Mouse (Mus musculus): ENCODE measurements at regions not wholly inside any gene's neighbourhood (a gene's known extent, or its start where the extent isn't known, plus 50 kb on each side); places are given as distances from the start of the nearest gene placed in this dataset.

GRCm38 (mm10) chr1:128672306-128672705 is 80.2 kb upstream of the Cxcr4 start:
- H3K9me3 ChIP-seq, result no peaks in the 10 kb centered on the region
- ATAC-seq (replicated peaks), result no peak
- H3K4me3 ChIP-seq, result no peak overlapping the region
- 84% methylated on average over 3 of the region's 3 CpGs for WGBS
- no peak overlapping the region for H3K27ac ChIP-seq (replicated peaks)
- no peaks in the 10 kb centered on the region for H3K27me3 ChIP-seq
- no peak overlapping the region for H3K9ac ChIP-seq (replicated peaks)
- H3K4me1 ChIP-seq, result peaks cover 8% of the 10 kb centered on the region
- H3K36me3 ChIP-seq, result no peaks in the 10 kb centered on the region
- H3K4me2 ChIP-seq (replicated peaks), result no peak overlapping the region

- Histone ChIP-seq H3K4me3 (no peak overlapping the region), H3K27ac (replicated peaks) (no peak overlapping the region), H3K27me3 (no peaks in the 10 kb centered on the region), H3K36me3 (no peaks in the 10 kb centered on the region), H3K9ac (replicated peaks) (no peak overlapping the region), H3K9me3 (no peaks in the 10 kb centered on the region), H3K4me2 (replicated peaks) (no peak overlapping the region), H3K4me1 (peaks cover 8% of the 10 kb centered on the region)
- 86% methylated on average over 3 of the region's 3 CpGs for WGBS
- no peak for ATAC-seq (replicated peaks)
These were observed 79.4 kb upstream of the Cxcr4 start for GRCm38 (mm10) chr1:128671495-128671894.

GRCm38 (mm10) chr1:128671016-128671415 is 78.9 kb upstream of the Cxcr4 start:
- Histone ChIP-seq H3K27ac (replicated peaks) (no peak overlapping the region), H3K9me3 (no peaks in the 10 kb centered on the region), H3K4me1 (peaks cover 8% of the 10 kb centered on the region), H3K4me2 (replicated peaks) (no peak overlapping the region), H3K4me3 (no peak overlapping the region), H3K9ac (replicated peaks) (no peak overlapping the region), H3K27me3 (no peaks in the 10 kb centered on the region), H3K36me3 (no peaks in the 10 kb centered on the region)
- WGBS, result 74% methylated on average over 5 of the region's 5 CpGs
- ATAC-seq (replicated peaks), result no peak

GRCm38 (mm10) chr1:128669241-128669666 is 77.2 kb upstream of the Cxcr4 start:
- H3K36me3 ChIP-seq, result no peaks in the 10 kb centered on the region
- peak; percentile 83 for ATAC-seq (replicated peaks)
- H3K27me3 ChIP-seq, result no peaks in the 10 kb centered on the region
- peaks cover 8% of the 10 kb centered on the region for H3K4me1 ChIP-seq
- no peak overlapping the region for H3K9ac ChIP-seq (replicated peaks)
- peak overlapping the region; percentile 51 for H3K27ac ChIP-seq (replicated peaks)
- no peak overlapping the region for H3K4me2 ChIP-seq (replicated peaks)
- H3K4me3 ChIP-seq, result no peak overlapping the region
- 10% methylated on average over 2 of the region's 2 CpGs for WGBS
- no peaks in the 10 kb centered on the region for H3K9me3 ChIP-seq

- H3K9me3 ChIP-seq, result no peaks in the 10 kb centered on the region
These were observed 76.6 kb upstream of the Cxcr4 start for GRCm38 (mm10) chr1:128668718-128669117.

GRCm38 (mm10) chr1:128667121-128667762 is 75.1 kb upstream of the Cxcr4 start:
- H3K36me3 ChIP-seq, result no peaks in the 10 kb centered on the region
- no peak overlapping the region for H3K27ac ChIP-seq (replicated peaks)
- no peaks in the 10 kb centered on the region for H3K27me3 ChIP-seq
- no peak overlapping the region for H3K9ac ChIP-seq (replicated peaks)
- no peak overlapping the region for H3K4me3 ChIP-seq
- peaks cover 8% of the 10 kb centered on the region for H3K4me1 ChIP-seq
- no peak for ATAC-seq (replicated peaks)
- no peak overlapping the region for H3K4me2 ChIP-seq (replicated peaks)
- H3K9me3 ChIP-seq, result no peaks in the 10 kb centered on the region
- 92% methylated on average over 4 of the region's 4 CpGs for WGBS

More at GRCm38 (mm10) chr1:128668718-128669117, 76.6 kb upstream of the Cxcr4 start:
- no peak for ATAC-seq (replicated peaks)
- WGBS, result 64% methylated on average over 6 of the region's 6 CpGs
- Histone ChIP-seq H3K27ac (replicated peaks) (peak overlapping the region; percentile 51), H3K4me1 (peaks cover 8% of the 10 kb centered on the region), H3K9ac (replicated peaks) (no peak overlapping the region), H3K27me3 (no peaks in the 10 kb centered on the region), H3K4me3 (no peak overlapping the region), H3K4me2 (replicated peaks) (no peak overlapping the region), H3K36me3 (no peaks in the 10 kb centered on the region)

GRCm38 (mm10) chr1:128663207-128663606 is 71.1 kb upstream of the Cxcr4 start:
- Histone ChIP-seq H3K36me3 (no peaks in the 10 kb centered on the region), H3K4me2 (replicated peaks) (no peak overlapping the region), H3K9me3 (no peaks in the 10 kb centered on the region), H3K27me3 (no peaks in the 10 kb centered on the region), H3K27ac (replicated peaks) (no peak overlapping the region), H3K4me1 (0 out of 2 replicates have a peak, but pooled peaks cover 2% of the 10 kb centered on the region), H3K4me3 (no peak overlapping the region), H3K9ac (replicated peaks) (no peak overlapping the region)
- no peak for ATAC-seq (replicated peaks)
- 92% methylated on average over 2 of the region's 2 CpGs for WGBS

GRCm38 (mm10) chr1:128659857-128660256 is 67.8 kb upstream of the Cxcr4 start:
- no peaks in the 10 kb centered on the region for H3K36me3 ChIP-seq
- no peak overlapping the region for H3K27ac ChIP-seq (replicated peaks)
- H3K4me2 ChIP-seq (replicated peaks), result no peak overlapping the region
- H3K4me3 ChIP-seq, result no peak overlapping the region
- 15% methylated on average over 1 of the region's 1 CpGs for WGBS
- no peaks in the 10 kb centered on the region for H3K9me3 ChIP-seq
- ATAC-seq (replicated peaks), result 0 out of 2 replicates have a peak, but pooled peaks have one; percentile 46
- H3K4me1 ChIP-seq, result 0 out of 2 replicates have a peak, but pooled peaks cover 2% of the 10 kb centered on the region
- no peak overlapping the region for H3K9ac ChIP-seq (replicated peaks)
- H3K27me3 ChIP-seq, result no peaks in the 10 kb centered on the region

- WGBS, result 83% methylated on average over 2 of the region's 2 CpGs
- H3K4me3 ChIP-seq, result no peak overlapping the region
- no peaks in the 10 kb centered on the region for H3K36me3 ChIP-seq
- H3K4me1 ChIP-seq, result 0 out of 2 replicates have a peak, but pooled peaks cover 2% of the 10 kb centered on the region
- no peak overlapping the region for H3K9ac ChIP-seq (replicated peaks)
- H3K27ac ChIP-seq (replicated peaks), result no peak overlapping the region
- H3K9me3 ChIP-seq, result no peaks in the 10 kb centered on the region
- no peak for ATAC-seq (replicated peaks)
- H3K27me3 ChIP-seq, result no peaks in the 10 kb centered on the region
- H3K4me2 ChIP-seq (replicated peaks), result no peak overlapping the region
These were observed 66.7 kb upstream of the Cxcr4 start for GRCm38 (mm10) chr1:128658802-128659201.

- H3K4me3 ChIP-seq, result no peak overlapping the region
- H3K4me1 ChIP-seq, result peaks cover 9% of the 10 kb centered on the region; the same call in 1 of the 2 replicates
- no peak overlapping the region for H3K4me2 ChIP-seq (replicated peaks)
- H3K27me3 ChIP-seq, result no peaks in the 10 kb centered on the region
- no peak overlapping the region for H3K9ac ChIP-seq (replicated peaks)
- ATAC-seq (replicated peaks), result no peak
- 70% methylated on average over 5 of the region's 5 CpGs for WGBS
- H3K9me3 ChIP-seq, result no peaks in the 10 kb centered on the region
- no peak overlapping the region for H3K27ac ChIP-seq (replicated peaks)
- no peaks in the 10 kb centered on the region for H3K36me3 ChIP-seq
These were observed 62.2 kb upstream of the Cxcr4 start for GRCm38 (mm10) chr1:128654099-128654862.

- ATAC-seq (replicated peaks), result no peak
- Histone ChIP-seq H3K9me3 (no peaks in the 10 kb centered on the region), H3K4me2 (replicated peaks) (no peak overlapping the region), H3K4me1 (peaks cover 9% of the 10 kb centered on the region; the same call in 1 of the 2 replicates), H3K36me3 (no peaks in the 10 kb centered on the region), H3K27ac (replicated peaks) (no peak overlapping the region), H3K27me3 (no peaks in the 10 kb centered on the region), H3K9ac (replicated peaks) (no peak overlapping the region), H3K4me3 (no peak overlapping the region)
- WGBS, result 99% methylated on average over 2 of the region's 2 CpGs
These were observed 58.5 kb upstream of the Cxcr4 start for GRCm38 (mm10) chr1:128650596-128650995.

- H3K4me2 ChIP-seq (replicated peaks), result no peak overlapping the region
- H3K9ac ChIP-seq (replicated peaks), result no peak overlapping the region
- H3K27ac ChIP-seq (replicated peaks), result peak overlapping the region; percentile 15; the same call in 1 of the 2 replicates
- H3K4me1 ChIP-seq, result peaks cover 9% of the 10 kb centered on the region; the same call in 1 of the 2 replicates
- WGBS, result 4% methylated on average over 13 of the region's 13 CpGs
- H3K36me3 ChIP-seq, result no peaks in the 10 kb centered on the region
- no peaks in the 10 kb centered on the region for H3K9me3 ChIP-seq
- ATAC-seq (replicated peaks), result peak; percentile 76
- H3K4me3 ChIP-seq, result no peak overlapping the region
- H3K27me3 ChIP-seq, result no peaks in the 10 kb centered on the region
These were observed 57.5 kb upstream of the Cxcr4 start for GRCm38 (mm10) chr1:128649490-128650178.
